Mouse (Mus musculus): ENCODE data around the gene Vcpkmt. TPM values are rescaled to one million over a fixed set of nuclear protein-coding genes. Genes with fewer than 3 reads are reported as not detected.

Vcpkmt gene
- total and polyA plus RNA-seq, 3 experiments = 2.0 to 3.5 (median 3.5) TPM

- intact Hi-C loops (cut with DNase I) = loop anchor here (5.0 kb wide), 1 partner anchor 35 kb away; no protein-coding TSS in a partner anchor
- Histone ChIP-seq H3K9ac (ENCODE audit: low read depth, low read length) (peak overlapping the region; percentile 26), H3K4me3 (peak overlapping the region; percentile 39), H3K4me1 (ENCODE audit: control insufficient read depth, insufficient read depth, low read length) (peaks cover 21% of the 10 kb centered on the region), H3K79me2 (replicated peaks; ENCODE audit: control insufficient read depth, insufficient read depth, low read length) (no peaks in the 10 kb centered on the region), H3K27me3 (ENCODE audit: control insufficient read depth, insufficient read depth, low read length) (no peaks in the 10 kb centered on the region), H3K27ac (peak overlapping the region; percentile 97), H3K36me3 (ENCODE audit: control insufficient read depth, insufficient read depth, low read length) (no peaks in the 10 kb centered on the region)
- TF ChIP-seq EP300 (IDR thresholded peaks at IDR 0.05; ENCODE audit: insufficient read depth, low read depth, low read length) (no peak), CTCF (IDR thresholded peaks at IDR 0.05) (0 out of 2 replicates have a peak, but pooled peaks have one; percentile 20), POLR2A (IDR thresholded peaks at IDR 0.05; ENCODE audit: insufficient read depth, low read depth, low read length) (peak; percentile 9; the same call in 1 of the 2 replicates)
- WGBS = 13% methylated on average over 10 of the region's 10 CpGs
- DNase-seq = peak; percentile 57 to 65
Measured at GRCm38 (mm10) chr12:69537243-69537674, 45.6 kb downstream of the Vcpkmt start.

- no peak for TF ChIP-seq CTCF (IDR thresholded peaks at IDR 0.05)
- no peak for TF ChIP-seq POLR2A (IDR thresholded peaks at IDR 0.05; ENCODE audit: insufficient read depth, low read depth, low read length)
- no peak for TF ChIP-seq EP300 (IDR thresholded peaks at IDR 0.05; ENCODE audit: insufficient read depth, low read depth, low read length)
- H3K36me3 ChIP-seq (ENCODE audit: control insufficient read depth, insufficient read depth, low read length) = no peaks in the 10 kb centered on the region
- no peak overlapping the region for H3K4me3 ChIP-seq
- H3K27ac ChIP-seq = peak overlapping the region; percentile 97
- H3K79me2 ChIP-seq (replicated peaks; ENCODE audit: control insufficient read depth, insufficient read depth, low read length) = no peaks in the 10 kb centered on the region
- no peak overlapping the region for H3K9ac ChIP-seq (ENCODE audit: low read depth, low read length)
- intact Hi-C loops (cut with DNase I) = loop anchor here (5.0 kb wide), 1 partner anchor 34 kb away; no protein-coding TSS in a partner anchor
- 79% methylated on average over 10 of the region's 10 CpGs for WGBS
- DNase-seq = no peak
- H3K4me1 ChIP-seq (ENCODE audit: control insufficient read depth, insufficient read depth, low read length) = peaks cover 21% of the 10 kb centered on the region
- no peaks in the 10 kb centered on the region for H3K27me3 ChIP-seq (ENCODE audit: control insufficient read depth, insufficient read depth, low read length)
Measured at GRCm38 (mm10) chr12:69536616-69537242, 46.1 kb downstream of the Vcpkmt start.

GRCm38 (mm10) chr12:69533237-69533636 is 49.6 kb downstream of the Vcpkmt start:
- Histone ChIP-seq H3K79me2 (replicated peaks; ENCODE audit: control insufficient read depth, insufficient read depth, low read length) (no peaks in the 10 kb centered on the region), H3K4me1 (ENCODE audit: control insufficient read depth, insufficient read depth, low read length) (peaks cover 12% of the 10 kb centered on the region), H3K27me3 (ENCODE audit: control insufficient read depth, insufficient read depth, low read length) (no peaks in the 10 kb centered on the region), H3K9ac (ENCODE audit: low read depth, low read length) (no peak overlapping the region), H3K36me3 (ENCODE audit: control insufficient read depth, insufficient read depth, low read length) (no peaks in the 10 kb centered on the region), H3K27ac (no peak overlapping the region), H3K4me3 (no peak overlapping the region)
- DNase-seq = no peak
- WGBS = 65% methylated on average over 5 of the region's 5 CpGs
- intact Hi-C loops (cut with DNase I) = no loop called here
- no peak for TF ChIP-seq CTCF (IDR thresholded peaks at IDR 0.05)
- no peak for TF ChIP-seq POLR2A (IDR thresholded peaks at IDR 0.05; ENCODE audit: insufficient read depth, low read depth, low read length)
- no peak for TF ChIP-seq EP300 (IDR thresholded peaks at IDR 0.05; ENCODE audit: insufficient read depth, low read depth, low read length)

GRCm38 (mm10) chr12:69532530-69532929 is 50.3 kb downstream of the Vcpkmt start:
- Histone ChIP-seq H3K4me3 (no peak overlapping the region), H3K27ac (no peak overlapping the region), H3K36me3 (ENCODE audit: control insufficient read depth, insufficient read depth, low read length) (no peaks in the 10 kb centered on the region), H3K79me2 (replicated peaks; ENCODE audit: control insufficient read depth, insufficient read depth, low read length) (no peaks in the 10 kb centered on the region), H3K4me1 (ENCODE audit: control insufficient read depth, insufficient read depth, low read length) (peaks cover 10% of the 10 kb centered on the region), H3K9ac (ENCODE audit: low read depth, low read length) (no peak overlapping the region), H3K27me3 (ENCODE audit: control insufficient read depth, insufficient read depth, low read length) (no peaks in the 10 kb centered on the region)
- WGBS = 81% methylated on average over 3 of the region's 3 CpGs
- no peak for TF ChIP-seq EP300 (IDR thresholded peaks at IDR 0.05; ENCODE audit: insufficient read depth, low read depth, low read length)
- no peak for TF ChIP-seq CTCF (IDR thresholded peaks at IDR 0.05)
- no peak for TF ChIP-seq POLR2A (IDR thresholded peaks at IDR 0.05; ENCODE audit: insufficient read depth, low read depth, low read length)
- intact Hi-C loops (cut with DNase I) = no loop called here
- DNase-seq = no peak

GRCm38 (mm10) chr12:69532091-69532490 is 50.7 kb downstream of the Vcpkmt start:
- whole genome bisulfite sequencing = 73% methylated on average over 4 of the region's 4 CpGs
- peaks cover 6% of the 10 kb centered on the region for H3K4me1 ChIP-seq (ENCODE audit: control insufficient read depth, insufficient read depth, low read length)
- TF ChIP-seq POLR2A (IDR thresholded peaks at IDR 0.05; ENCODE audit: insufficient read depth, low read depth, low read length) (no peak), EP300 (IDR thresholded peaks at IDR 0.05; ENCODE audit: insufficient read depth, low read depth, low read length) (no peak), CTCF (IDR thresholded peaks at IDR 0.05) (no peak)
- DNase-seq = no peak
- no peak overlapping the region for H3K4me3 ChIP-seq
- H3K9ac ChIP-seq (ENCODE audit: low read depth, low read length) = no peak overlapping the region
- intact Hi-C loops (cut with DNase I) = no loop called here
- H3K36me3 ChIP-seq (ENCODE audit: control insufficient read depth, insufficient read depth, low read length) = no peaks in the 10 kb centered on the region
- H3K27me3 ChIP-seq (ENCODE audit: control insufficient read depth, insufficient read depth, low read length) = no peaks in the 10 kb centered on the region
- no peaks in the 10 kb centered on the region for H3K79me2 ChIP-seq (replicated peaks; ENCODE audit: control insufficient read depth, insufficient read depth, low read length)
- no peak overlapping the region for H3K27ac ChIP-seq

GRCm38 (mm10) chr12:69529694-69530403 is 53.0 kb downstream of the Vcpkmt start:
- DNase-seq = no peak
- intact Hi-C loops (cut with DNase I) = no loop called here
- 84% methylated on average over 13 of the region's 13 CpGs for WGBS

More at GRCm38 (mm10) chr12:69529694-69530403, 53.0 kb downstream of the Vcpkmt start:
- no peak overlapping the region for H3K27ac ChIP-seq
- H3K4me1 ChIP-seq (ENCODE audit: control insufficient read depth, insufficient read depth, low read length) = peaks cover 4% of the 10 kb centered on the region
- H3K36me3 ChIP-seq (ENCODE audit: control insufficient read depth, insufficient read depth, low read length) = no peaks in the 10 kb centered on the region
- H3K27me3 ChIP-seq (ENCODE audit: control insufficient read depth, insufficient read depth, low read length) = no peaks in the 10 kb centered on the region
- no peak overlapping the region for H3K9ac ChIP-seq (ENCODE audit: low read depth, low read length)
- no peak overlapping the region for H3K4me3 ChIP-seq
- TF ChIP-seq EP300 (IDR thresholded peaks at IDR 0.05; ENCODE audit: insufficient read depth, low read depth, low read length) = no peak
- H3K79me2 ChIP-seq (replicated peaks; ENCODE audit: control insufficient read depth, insufficient read depth, low read length) = no peaks in the 10 kb centered on the region

Measured in heart, adult 2 months (tissue).